Mouse (Mus musculus): ENCODE measurements around the gene Rasa3. TPM values are rescaled to one million over a fixed set of nuclear protein-coding genes. Genes with fewer than 3 reads are reported as not detected.

Rasa3 gene
- polyA plus RNA-seq, 1 experiment from 2014 or later, result 28.1 TPM

- DNase-seq (ENCODE audit: low read depth, low spot score) (no peak), ATAC-seq (no peak)
- POLR2A ChIA-PET, result interaction anchor here (0.6 to 0.7 kb wide), 4 partner anchors 15 to 95 kb away, joined by 3 to 7 read pairs (median 4); no protein-coding TSS in a partner anchor
- no peaks in the 10 kb centered on the region for H3K27me3 ChIP-seq
- CTCF ChIA-PET, result no interaction called here
- no peak for TF ChIP-seq CTCF (IDR thresholded peaks at IDR 0.05)
- in situ Hi-C loops (cut with MboI; ENCODE audit: low pct_unique_long_range_greater_than_20kb), result no loop called here
Measured at GRCm38 (mm10) chr8:13649154-13649515, 28.3 kb downstream of the Rasa3 start.

- no peak for TF ChIP-seq CTCF (IDR thresholded peaks at IDR 0.05)
- POLR2A ChIA-PET, result interaction anchor here (0.7 kb wide), 2 partner anchors 20 to 38 kb away, joined by 3 to 7 read pairs; no protein-coding TSS in a partner anchor
- ATAC-seq (peak; percentile 51), DNase-seq (ENCODE audit: low read depth, low spot score) (no peak)
- CTCF ChIA-PET, result no interaction called here
- no peaks in the 10 kb centered on the region for H3K27me3 ChIP-seq
- in situ Hi-C loops (cut with MboI; ENCODE audit: low pct_unique_long_range_greater_than_20kb), result no loop called here
Measured at GRCm38 (mm10) chr8:13648377-13649153, 28.8 kb downstream of the Rasa3 start.

- TF ChIP-seq CTCF (IDR thresholded peaks at IDR 0.05), result no peak
- ATAC-seq (no peak), DNase-seq (ENCODE audit: low read depth, low spot score) (no peak)
- no peaks in the 10 kb centered on the region for H3K27me3 ChIP-seq
- ChIA-PET CTCF (interaction anchor here (0.6 kb wide), 1 partner anchor 475 kb away, joined by 3 read pairs; no protein-coding TSS in a partner anchor), POLR2A (no interaction called here)
- in situ Hi-C loops (cut with MboI; ENCODE audit: low pct_unique_long_range_greater_than_20kb), result no loop called here
Measured at GRCm38 (mm10) chr8:13647591-13647990, 29.8 kb downstream of the Rasa3 start.

- ChIA-PET POLR2A (interaction anchor here (1.1 kb wide), 1 partner anchor 9 kb away, joined by 3 read pairs; no protein-coding TSS in a partner anchor), CTCF (interaction anchor here (2.9 to 3.6 kb wide), 2 partner anchors 12 to 29 kb away, joined by 9 to 12 read pairs; no protein-coding TSS in a partner anchor)
- DNase-seq (ENCODE audit: low read depth, low spot score) (no peak), ATAC-seq (no peak)
- in situ Hi-C loops (cut with MboI; ENCODE audit: low pct_unique_long_range_greater_than_20kb), result no loop called here
- no peak for TF ChIP-seq CTCF (IDR thresholded peaks at IDR 0.05)
- no peaks in the 10 kb centered on the region for H3K27me3 ChIP-seq
Measured at GRCm38 (mm10) chr8:13644932-13645676, 32.3 kb downstream of the Rasa3 start.

- no peaks in the 10 kb centered on the region for H3K27me3 ChIP-seq
- DNase-seq (ENCODE audit: low read depth, low spot score) (no peak), ATAC-seq (peak; percentile 32)
- ChIA-PET CTCF (interaction anchor here (1.8 to 3.6 kb wide), 3 partner anchors 11 to 30 kb away, joined by 5 to 12 read pairs (median 9); no protein-coding TSS in a partner anchor), POLR2A (interaction anchor here (1.1 kb wide), 2 partner anchors 10 to 29 kb away, joined by 3 read pairs; no protein-coding TSS in a partner anchor)
- in situ Hi-C loops (cut with MboI; ENCODE audit: low pct_unique_long_range_greater_than_20kb), result no loop called here
- TF ChIP-seq CTCF (IDR thresholded peaks at IDR 0.05), result no peak
Measured at GRCm38 (mm10) chr8:13644155-13644554, 33.2 kb downstream of the Rasa3 start.

- in situ Hi-C loops (cut with MboI; ENCODE audit: low pct_unique_long_range_greater_than_20kb), result no loop called here
- DNase-seq (ENCODE audit: low read depth, low spot score) (no peak), ATAC-seq (no peak)
- ChIA-PET POLR2A (interaction anchor here (0.6 kb wide), 1 partner anchor 126 kb away, joined by 4 read pairs; no protein-coding TSS in a partner anchor), CTCF (interaction anchor here (1.8 to 3.6 kb wide), 3 partner anchors 9 to 31 kb away, joined by 5 to 12 read pairs (median 9); no protein-coding TSS in a partner anchor)
- H3K27me3 ChIP-seq, result no peaks in the 10 kb centered on the region
- TF ChIP-seq CTCF (IDR thresholded peaks at IDR 0.05), result no peak
Measured at GRCm38 (mm10) chr8:13642659-13643181, 34.7 kb downstream of the Rasa3 start.

- DNase-seq (ENCODE audit: low read depth, low spot score) (no peak), ATAC-seq (no peak)
- ChIA-PET CTCF (interaction anchor here (1.0 to 1.6 kb wide), 2 partner anchors 24 to 38 kb away, joined by 3 read pairs; no protein-coding TSS in a partner anchor), POLR2A (no interaction called here)
- no peak for TF ChIP-seq CTCF (IDR thresholded peaks at IDR 0.05)
- in situ Hi-C loops (cut with MboI; ENCODE audit: low pct_unique_long_range_greater_than_20kb), result no loop called here
- H3K27me3 ChIP-seq, result no peaks in the 10 kb centered on the region
Measured at GRCm38 (mm10) chr8:13641206-13641605, 36.2 kb downstream of the Rasa3 start.

GRCm38 (mm10) chr8:13640452-13640883 is 36.9 kb downstream of the Rasa3 start:
- ATAC-seq, result peak; percentile 79
- no peak for DNase-seq (ENCODE audit: low read depth, low spot score)
- in situ Hi-C loops (cut with MboI; ENCODE audit: low pct_unique_long_range_greater_than_20kb), result no loop called here
- ChIA-PET CTCF (interaction anchor here (1.0 to 1.6 kb wide), 2 partner anchors 25 to 38 kb away, joined by 3 read pairs; no protein-coding TSS in a partner anchor), POLR2A (no interaction called here)
- H3K27me3 ChIP-seq, result no peaks in the 10 kb centered on the region
- TF ChIP-seq CTCF (IDR thresholded peaks at IDR 0.05), result no peak

GRCm38 (mm10) chr8:13633107-13633506 is 44.3 kb downstream of the Rasa3 start:
- DNase-seq (ENCODE audit: low read depth, low spot score) (no peak), ATAC-seq (no peak)
- H3K27me3 ChIP-seq, result no peaks in the 10 kb centered on the region
- in situ Hi-C loops (cut with MboI; ENCODE audit: low pct_unique_long_range_greater_than_20kb), result no loop called here
- ChIA-PET POLR2A (no interaction called here), CTCF (interaction anchor here (1.2 to 2.4 kb wide), 3 partner anchors 10 to 41 kb away, joined by 3 to 9 read pairs (median 3); no protein-coding TSS in a partner anchor)
- no peak for TF ChIP-seq CTCF (IDR thresholded peaks at IDR 0.05)

GRCm38 (mm10) chr8:13632309-13632708 is 45.1 kb downstream of the Rasa3 start:
- no peaks in the 10 kb centered on the region for H3K27me3 ChIP-seq
- ChIA-PET POLR2A (no interaction called here), CTCF (interaction anchor here (2.4 kb wide), 1 partner anchor 11 kb away, joined by 9 read pairs; no protein-coding TSS in a partner anchor)
- DNase-seq (ENCODE audit: low read depth, low spot score) (no peak), ATAC-seq (no peak)
- TF ChIP-seq CTCF (IDR thresholded peaks at IDR 0.05), result no peak
- in situ Hi-C loops (cut with MboI; ENCODE audit: low pct_unique_long_range_greater_than_20kb), result no loop called here
